Mouse (Mus musculus): ENCODE data around the gene Cblc.

Cblc gene

DNA sequence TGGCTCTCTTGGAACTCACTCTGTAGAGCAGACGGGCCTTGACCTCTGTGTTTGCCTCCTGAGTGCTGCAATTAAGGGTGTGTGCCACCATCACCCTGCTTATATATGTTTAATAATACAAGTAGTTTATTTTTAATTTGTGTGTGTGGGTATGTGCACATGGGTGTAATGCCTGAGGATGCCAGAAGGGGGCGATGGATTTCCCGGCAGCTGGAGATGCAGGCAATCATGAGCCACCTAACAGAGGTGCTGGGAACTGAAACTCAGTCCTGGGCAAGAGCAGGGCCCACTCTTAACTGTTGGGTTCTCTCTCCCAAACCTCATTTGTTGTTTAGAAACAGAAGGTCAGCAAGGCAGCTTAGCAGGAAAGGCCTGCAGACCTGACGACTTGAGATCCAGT, 16.7 kb downstream of the Cblc start:
- DNase-seq = no peak

DNA sequence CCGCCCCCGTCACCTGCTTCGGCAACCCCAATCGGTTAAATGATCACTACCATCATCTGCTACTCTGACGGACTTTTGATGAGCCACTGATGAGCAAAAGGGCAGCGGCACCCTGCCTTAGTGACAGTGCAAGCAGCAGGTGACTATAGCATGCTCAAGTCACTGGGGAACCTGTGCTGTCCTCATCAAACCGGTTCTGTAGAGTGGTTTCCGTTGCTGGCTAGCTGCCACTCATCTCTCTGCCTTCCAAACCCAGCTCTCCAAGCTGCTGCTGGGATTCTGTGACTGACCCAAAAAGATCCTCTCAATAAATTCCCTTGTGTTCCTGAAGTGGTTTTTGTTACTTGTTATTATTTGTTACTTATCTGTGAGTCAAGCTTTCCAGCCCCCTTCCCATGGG, 18.0 kb downstream of the Cblc start:
- no peak for DNase-seq

GRCm38 (mm10) chr7:19777049-19777723, 19.4 kb downstream of the Cblc start:
- DNase-seq = no peak

- no peak for DNase-seq
Measured at GRCm38 (mm10) chr7:19771682-19772081, 24.9 kb downstream of the Cblc start.

DNA sequence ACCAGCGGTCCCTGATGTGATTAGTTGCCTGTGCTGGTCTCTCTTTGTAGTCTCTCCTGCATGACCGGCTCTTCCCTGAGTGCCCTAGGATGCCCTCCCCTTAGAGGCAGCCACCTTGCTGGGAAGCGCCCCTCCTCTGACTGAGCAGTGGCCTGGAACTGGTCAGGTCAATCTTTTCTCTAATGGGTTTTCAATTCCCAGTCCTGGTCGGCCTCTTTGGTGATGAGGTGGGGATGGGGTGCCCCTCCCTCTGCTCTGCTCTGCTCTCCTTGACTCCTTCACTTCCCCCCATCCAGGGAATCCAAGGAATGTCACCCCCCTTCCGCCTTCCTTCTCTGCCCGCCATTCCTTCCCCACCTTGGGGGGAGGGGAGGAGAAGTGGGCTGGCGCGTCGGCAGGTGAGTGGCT, 25.6 kb downstream of the Cblc start, which contains the start of gene Bcam:
Bcam (minus strand) TSS at position 33 of the 408 bp plus-strand sequence.
- DNase-seq = no peak

- no peak for DNase-seq
Measured at GRCm38 (mm10) chr7:19770375-19770754, 26.2 kb downstream of the Cblc start.

GRCm38 (mm10) chr7:19769434-19770374, 26.9 kb downstream of the Cblc start:
- DNase-seq = no peak

GRCm38 (mm10) chr7:19769001-19769400, 27.6 kb downstream of the Cblc start:
- DNase-seq = no peak

DNA sequence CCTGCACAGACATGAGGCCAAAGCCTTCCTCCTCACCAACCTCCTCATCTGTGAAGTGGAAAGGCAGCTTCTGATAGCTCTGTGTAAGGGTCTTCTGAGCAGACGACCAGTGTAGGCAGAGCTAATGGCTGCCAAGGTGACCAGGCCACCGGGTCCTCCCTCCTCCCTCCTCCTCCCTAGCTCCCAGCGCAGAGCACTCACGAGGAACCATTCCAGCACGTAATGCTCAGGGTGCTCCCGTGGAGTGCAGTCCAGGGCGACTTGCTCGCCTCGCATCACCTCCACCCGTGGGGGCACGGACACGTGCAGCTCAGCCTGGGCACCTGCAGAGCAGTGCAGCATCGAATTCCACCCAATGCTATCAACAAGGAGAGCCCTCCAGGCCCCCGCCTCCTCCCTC, 28.4 kb downstream of the Cblc start:
- no peak for DNase-seq

DNA sequence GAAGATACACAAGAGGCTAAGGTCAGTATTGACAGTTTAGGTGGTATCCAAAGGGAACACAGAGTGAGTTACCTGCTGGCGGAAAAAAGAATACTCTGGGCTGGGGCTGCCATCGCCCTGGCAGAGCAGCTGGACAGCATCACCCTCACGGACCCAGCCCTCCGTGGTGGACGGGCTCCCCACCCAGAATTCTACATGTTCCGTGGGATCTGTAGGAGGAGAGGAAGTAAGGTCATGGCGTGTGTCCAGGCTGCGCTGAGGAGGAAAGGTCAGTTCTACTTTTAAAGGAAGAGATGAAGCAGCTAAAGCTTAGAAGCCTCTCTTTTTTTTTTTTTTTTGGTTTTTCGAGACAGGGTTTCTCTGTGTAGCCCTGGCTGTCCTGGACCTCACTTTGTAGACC, 32.0 kb downstream of the Cblc start:
- no peak for DNase-seq

- no peak for DNase-seq
Measured at GRCm38 (mm10) chr7:19763829-19764477, 32.7 kb downstream of the Cblc start.

- DNase-seq = no peak
Measured at GRCm38 (mm10) chr7:19762283-19762682, 34.3 kb downstream of the Cblc start.

GRCm38 (mm10) chr7:19760021-19760420, 36.6 kb downstream of the Cblc start:
- no peak for DNase-seq

GRCm38 (mm10) chr7:19758623-19759022, 38.0 kb downstream of the Cblc start:
- DNase-seq = no peak

DNA sequence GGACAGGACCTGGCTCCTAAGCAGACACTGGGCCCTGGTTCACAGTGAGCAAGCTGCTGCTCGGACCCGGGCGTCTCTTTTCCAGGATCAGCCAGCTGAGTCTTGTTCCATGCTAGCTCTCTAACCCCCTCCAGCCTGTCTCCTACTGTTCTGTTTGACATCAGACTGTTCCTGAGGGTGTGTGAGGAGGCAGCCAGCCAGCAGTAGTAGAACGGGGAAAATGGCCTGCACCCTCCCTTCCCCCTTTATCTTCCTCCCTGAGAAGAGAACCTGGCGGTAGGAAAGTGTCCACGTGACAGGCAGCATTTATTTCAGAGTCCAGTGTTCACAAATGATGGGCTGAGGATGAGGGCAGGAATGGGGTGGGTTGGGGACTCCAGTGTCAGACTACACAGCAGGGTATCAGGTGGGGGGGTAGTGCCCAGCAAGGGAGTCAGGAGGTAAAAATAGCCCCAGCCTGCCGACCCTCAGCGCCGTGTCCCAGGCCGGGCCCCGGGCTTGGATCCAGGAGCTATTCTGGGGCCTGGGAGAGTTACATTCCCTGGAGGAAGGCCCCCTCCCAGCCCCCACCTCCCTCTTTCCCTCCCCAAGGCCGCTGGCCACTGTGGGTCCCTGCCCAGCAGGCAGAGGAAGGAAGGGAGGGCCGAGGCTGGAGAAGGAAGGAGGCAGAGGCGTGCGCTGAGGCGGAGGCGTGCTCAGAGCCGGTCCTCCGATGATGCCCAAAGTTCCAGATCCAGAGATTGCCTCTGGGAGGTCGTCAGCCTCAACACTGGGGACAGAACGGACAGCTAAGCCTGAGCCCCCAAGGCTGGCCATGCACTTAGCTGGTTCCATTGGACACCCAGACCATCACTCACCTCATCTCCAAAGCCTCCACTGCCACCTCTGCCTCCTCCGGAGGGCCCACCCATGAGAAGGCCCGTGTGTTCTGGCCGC, 40.5 kb downstream of the Cblc start:
- DNase-seq = no peak

DNA sequence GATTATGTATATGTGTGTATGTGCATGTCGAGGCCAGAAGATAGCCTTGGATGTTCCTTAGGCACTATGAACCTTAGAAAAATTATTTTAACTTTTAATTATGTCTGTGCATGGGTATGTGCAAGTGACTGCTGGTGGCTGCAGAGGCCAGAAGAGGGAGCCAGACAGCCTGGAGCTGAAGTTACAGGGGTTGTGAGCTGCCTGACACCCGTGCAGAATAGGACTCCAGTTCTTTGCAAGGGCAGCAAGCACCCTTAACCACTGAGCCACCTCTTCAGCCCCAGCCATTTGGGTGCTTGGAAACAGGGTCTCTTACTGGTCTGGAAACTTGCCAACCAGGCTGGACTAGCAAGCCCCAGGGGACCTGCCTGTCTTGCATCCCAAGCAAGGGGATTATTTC, 41.6 kb downstream of the Cblc start:
- DNase-seq = no peak

DNA sequence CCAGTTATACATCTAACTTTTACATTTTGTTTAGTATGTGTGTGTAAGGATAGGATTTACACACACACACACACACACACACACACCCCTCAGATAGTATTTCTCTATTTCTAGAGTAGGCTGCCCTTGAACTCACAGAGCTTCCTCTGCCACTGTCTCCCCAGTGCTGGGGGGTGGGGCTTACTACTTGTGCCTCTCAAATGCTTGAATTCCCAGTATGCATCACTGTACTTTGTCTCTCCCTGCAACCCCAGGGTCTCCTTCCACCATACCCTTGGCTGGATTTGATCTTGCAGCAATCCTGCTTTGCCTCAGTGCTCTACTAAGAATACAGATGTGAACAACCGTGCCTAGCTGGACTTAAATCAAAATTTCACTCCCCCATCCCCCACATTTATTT, 42.5 kb downstream of the Cblc start:
- DNase-seq = no peak

DNA sequence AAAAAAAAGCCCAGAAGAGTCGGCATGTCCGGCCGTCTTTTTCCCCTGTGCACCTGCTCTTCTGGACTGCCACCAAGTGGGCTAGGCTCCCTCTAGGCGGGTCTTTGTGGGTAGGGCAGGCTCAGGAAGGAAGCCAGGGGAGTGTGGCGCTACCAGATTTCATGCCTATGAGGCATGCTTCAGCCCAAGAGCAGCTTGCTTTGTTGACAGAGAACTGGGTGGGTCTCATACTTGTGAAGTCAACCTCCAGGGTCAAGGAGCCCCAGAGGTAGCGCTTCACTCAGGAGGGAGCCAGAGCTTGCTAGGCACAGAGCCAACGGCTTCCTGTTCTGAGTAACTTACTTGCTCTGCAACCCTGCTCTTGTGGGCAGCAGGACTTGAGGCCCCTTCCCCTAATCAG, 43.0 kb downstream of the Cblc start:
- no peak for DNase-seq

DNA sequence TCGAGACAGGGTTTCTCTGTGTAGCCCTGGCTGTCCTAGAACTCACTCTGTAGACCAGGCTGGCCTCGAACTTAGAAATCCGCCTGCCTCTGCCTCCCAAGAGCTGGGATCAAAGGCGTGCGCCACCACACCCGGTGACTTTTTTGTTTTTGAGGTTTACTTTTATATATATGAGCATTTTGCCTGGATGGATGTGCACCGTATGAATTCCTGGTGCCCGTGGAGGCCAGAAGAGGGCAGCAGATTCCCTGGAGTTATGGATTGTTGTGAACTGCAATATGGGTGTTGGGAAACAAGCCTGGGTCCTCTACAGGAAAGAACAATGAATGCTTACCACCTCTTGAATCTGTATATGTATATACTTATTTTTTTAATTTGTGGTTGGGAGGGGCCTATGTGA, 44.0 kb downstream of the Cblc start:
- no peak for DNase-seq

GRCm38 (mm10) chr7:19751070-19751383, 45.6 kb downstream of the Cblc start:
- no peak for DNase-seq

GRCm38 (mm10) chr7:19750217-19751069, 46.2 kb downstream of the Cblc start, which contains the start of gene Nectin2:
Gene Nectin2, minus strand, starts transcription at chr7:19750483.
- DNase-seq = peak; percentile 82
